Mouse (Mus musculus) ES-E14 (cell line): ENCODE results near the gene Tfeb. TPM values are rescaled to one million over a fixed set of nuclear protein-coding genes. Genes with fewer than 3 reads are reported as not detected.

Experiments
- DNase-seq: peaks from one replicate; pipeline ENCODE4 v3.0.0-alpha.2; 2013; ENCODE audit warnings: low read depth, low spot score
- H3K27ac ChIP-seq: 2 replicates; pipeline ENCODE4 v1.5.1; 2012; ENCODE audit warnings: low read depth, mild to moderate bottlenecking, low read length, moderate library complexity, mixed read lengths; ENCODE audit not compliant: poor library complexity, insufficient read depth, severe bottlenecking
- H3K36me3 ChIP-seq: 2 replicates; pipeline ENCODE4 v1.6.1; 2012; ENCODE audit warnings: mild to moderate bottlenecking, low read length, moderate library complexity, mixed read lengths; ENCODE audit not compliant: control insufficient read depth, poor library complexity, insufficient read depth, severe bottlenecking
- H3K4me1 ChIP-seq, 2 experiments: fragments of 150-350 bp in 1 of 2; sonication (generic) in 1 of 2; 2 replicates each; pipeline ENCODE4 v1.6.1; 2012; ENCODE audit warnings: low read length in 2 of 2, mild to moderate bottlenecking in 1 of 2, mixed read lengths in 1 of 2; ENCODE audit not compliant: control insufficient read depth in 2 of 2, insufficient read depth in 2 of 2, poor library complexity in 1 of 2
- H3K4me3 ChIP-seq, 2 experiments: fragments of 150-350 bp in 1 of 2; sonication (generic) in 1 of 2; 2 replicates each; pipeline ENCODE4 v1.5.1; 2012; ENCODE audit warnings: low read length in 2 of 2, low read depth in 1 of 2, mild to moderate bottlenecking in 1 of 2, mixed read lengths in 1 of 2; ENCODE audit not compliant: insufficient read depth in 1 of 2, poor library complexity in 1 of 2, severe bottlenecking in 1 of 2
- H3K9ac ChIP-seq: 2 replicates; pipeline ENCODE4 v1.6.1; 2012; ENCODE audit warnings: low read depth, mild to moderate bottlenecking, low read length, mixed read lengths; ENCODE audit not compliant: poor library complexity, insufficient read depth, severe bottlenecking
- H3K9me3 ChIP-seq: fragments of 150-350 bp; sonication (generic); 2 replicates; pipeline ENCODE4 v1.6.1; 2012; ENCODE audit warnings: low read depth, mild to moderate bottlenecking, low read length; ENCODE audit not compliant: control insufficient read depth, insufficient read depth
- CHD2 ChIP-seq: IDR thresholded peaks from 2 replicates; pipeline ENCODE4 v1.6.1; 2014; ENCODE audit warnings: mild to moderate bottlenecking, low read depth, low read length, inconsistent platforms
- HCFC1 ChIP-seq: IDR thresholded peaks from 2 replicates; pipeline ENCODE4 v1.6.1; 2012; ENCODE audit warnings: low read length, inconsistent platforms, borderline replicate concordance; ENCODE audit not compliant: insufficient read depth
- MAFK ChIP-seq: IDR thresholded peaks from 2 replicates; pipeline ENCODE4 v1.6.1; 2014; ENCODE audit warnings: mild to moderate bottlenecking, low read depth, low read length, inconsistent platforms; ENCODE audit not compliant: insufficient read depth
- ZC3H11A ChIP-seq: IDR thresholded peaks from 2 replicates; pipeline ENCODE4 v1.6.1; 2012; ENCODE audit warnings: low read depth, mild to moderate bottlenecking, inconsistent platforms, low read length, borderline replicate concordance
- ZNF384 ChIP-seq: IDR thresholded peaks from 2 replicates; pipeline ENCODE4 v1.6.1; 2012; ENCODE audit warnings: low read depth, low read length, inconsistent platforms
- in situ Hi-C, 2 experiments: fragments of 600-800 bp; cut with MboI; formaldehyde crosslinking; loops; one replicate each; pipeline ENCODE4 v1.15.1; 2025; ENCODE audit warnings: low sequenced_read_pairs in 2 of 2, inconsistent platforms in 1 of 2; ENCODE audit not compliant: unreplicated experiment in 2 of 2
- total RNA-seq: library from RNA; depleted of rRNA; stranded (reverse); fragments of 300-350 nt; gene quantifications from 2 replicates; pipeline ENCODE4 v1.2.3, GENCODE M21; 2012; rRNA removed

The Tfeb gene
- 21.0 and 33.0 TPM in 2 replicates for total RNA-seq

DNA sequence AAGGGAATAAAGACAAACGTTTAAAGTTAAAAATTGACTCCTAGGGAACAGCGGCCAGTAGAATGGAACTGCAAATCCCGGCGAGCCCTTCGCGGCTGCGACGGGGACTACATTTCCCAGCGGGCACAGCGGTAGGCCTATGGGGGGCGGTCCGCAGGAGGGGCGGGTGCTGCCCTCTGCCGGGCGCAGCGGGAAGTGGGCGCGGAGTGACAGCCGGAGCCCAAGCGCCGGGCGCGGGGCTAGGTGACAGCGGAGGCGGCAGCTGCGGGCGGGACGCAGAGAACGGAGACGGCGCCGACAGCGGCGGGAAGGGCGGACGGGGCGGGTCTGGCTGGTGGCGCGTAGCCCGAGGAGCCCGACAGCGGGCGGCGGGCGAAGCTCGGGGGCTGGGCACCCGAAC is at the start of gene Tfeb:
Tfeb (plus strand) TSS at position 175 of the 400 bp plus-strand sequence.
- Histone ChIP-seq H3K4me3 (peak within 1 kb of the TSS; percentile 75 to 88), H3K27ac (peak within 1 kb of the TSS; percentile 79), H3K9ac (peak within 1 kb of the TSS; percentile 74), H3K36me3 (no peaks in the 10 kb centered on the region), H3K9me3 (no peaks in the 10 kb centered on the region), H3K4me1 (peaks cover 5 to 43% of the 10 kb centered on the region in 2 experiments)
- in situ Hi-C loops: no loop called here
- peak; percentile 82 for DNase-seq
- TF ChIP-seq ZC3H11A: no peak
- peak; percentile 99 for TF ChIP-seq HCFC1

DNA sequence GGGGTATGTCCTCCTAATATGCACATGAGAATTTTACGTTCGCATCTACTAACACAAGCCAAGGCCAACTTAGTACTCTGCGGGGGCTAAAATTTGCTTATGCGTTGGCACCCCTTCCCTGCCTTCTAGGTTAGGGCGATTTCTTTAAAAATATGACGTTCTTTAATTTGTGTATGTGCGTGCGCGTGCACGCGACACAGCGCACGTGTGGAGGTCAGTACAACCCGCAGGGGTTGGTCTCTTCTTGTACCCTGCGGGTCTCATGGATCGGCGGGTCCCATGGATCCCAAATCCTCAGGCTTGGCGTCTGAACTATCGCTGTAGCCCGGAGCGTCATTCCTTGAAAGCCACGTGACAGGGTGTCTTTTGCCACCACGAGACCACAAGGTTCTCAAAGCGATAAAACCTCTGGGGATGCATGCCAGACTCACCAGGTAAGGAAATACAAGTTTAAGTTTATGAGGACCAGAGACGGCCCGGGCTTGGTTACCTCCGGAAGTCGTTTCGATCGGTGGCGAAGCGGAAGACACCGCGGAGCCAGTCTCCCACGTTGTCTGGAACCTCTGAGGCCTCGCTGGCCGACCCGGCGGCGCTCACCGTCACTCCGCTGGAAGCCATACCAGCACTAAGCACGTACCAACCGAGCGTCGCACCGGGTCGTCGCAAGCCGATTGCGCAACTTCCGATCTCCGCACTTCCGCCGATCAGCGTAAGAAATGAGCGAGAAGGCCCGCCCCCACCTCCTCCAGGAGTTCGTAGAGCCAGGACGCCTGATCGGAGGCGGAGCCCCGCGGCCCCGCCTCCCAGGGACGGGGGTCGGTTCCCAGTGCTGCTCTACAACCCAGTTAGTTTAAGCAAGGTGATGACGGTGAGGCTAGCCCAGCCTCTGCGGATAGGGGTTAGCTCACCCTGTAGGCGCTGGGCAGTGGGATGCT is 49.2 kb upstream of the Tfeb start:
- H3K4me1 ChIP-seq: peaks cover 3 to 10% of the 10 kb centered on the region in 2 experiments; a peak in 1 of 4 replicates
- peak overlapping the region; percentile 96 for H3K9ac ChIP-seq
- H3K4me3 ChIP-seq: peak overlapping the region; percentile 85 to 95
- in situ Hi-C loops: no loop called here
- peak; percentile 83 for TF ChIP-seq HCFC1
- TF ChIP-seq ZNF384: no peak
- peaks cover 17% of the 10 kb centered on the region for H3K36me3 ChIP-seq
- H3K27ac ChIP-seq: peak overlapping the region; percentile 72
- DNase-seq: peak; percentile 97
- H3K9me3 ChIP-seq: no peaks in the 10 kb centered on the region

DNA sequence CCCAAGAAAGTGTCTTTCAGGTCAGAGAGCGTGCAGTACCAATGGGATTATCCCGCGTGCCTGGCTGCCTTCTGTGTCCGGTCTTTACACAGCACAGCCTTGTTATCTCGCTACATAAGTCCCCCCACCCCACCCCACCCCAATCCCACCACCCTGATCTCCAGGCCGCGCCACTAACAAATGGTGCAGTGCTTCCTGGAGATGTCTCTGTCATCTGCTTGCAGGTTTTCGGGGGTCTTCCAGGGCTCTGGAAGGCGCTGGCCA is 48.6 kb upstream of the Tfeb start, which contains the start of gene Tomm6:
Tomm6 (minus strand) TSS at position 43 of the 264 bp plus-strand sequence.
- in situ Hi-C loops: no loop called here
- TF ChIP-seq CHD2: no peak
- TF ChIP-seq MAFK: no peak
- TF ChIP-seq ZC3H11A: no peak
- no peak for TF ChIP-seq ZNF384
- no peak for TF ChIP-seq HCFC1
- Histone ChIP-seq H3K4me3 (peak within 1 kb of the TSS; percentile 85 to 95), H3K9ac (peak within 1 kb of the TSS; percentile 96), H3K9me3 (no peaks in the 10 kb centered on the region), H3K27ac (peak within 1 kb of the TSS; percentile 72), H3K36me3 (peaks cover 15% of the 10 kb centered on the region), H3K4me1 (peaks cover 3 to 6% of the 10 kb centered on the region in 2 experiments; a peak in 1 of 4 replicates)
- no peak for DNase-seq

- TF ChIP-seq MAFK (no peak), ZC3H11A (no peak), ZNF384 (no peak), CHD2 (no peak), HCFC1 (no peak)
- Histone ChIP-seq H3K27ac (peak within 1 kb of the TSS; percentile 72), H3K4me1 (peaks cover 3 to 9% of the 10 kb centered on the region in 2 experiments; a peak in 1 of 4 replicates), H3K9me3 (no peaks in the 10 kb centered on the region), H3K36me3 (peaks cover 15% of the 10 kb centered on the region), H3K9ac (peak within 1 kb of the TSS; percentile 96), H3K4me3 (peak within 1 kb of the TSS; percentile 85 to 95)
- in situ Hi-C loops: no loop called here
- no peak for DNase-seq
Observed at GRCm38 (mm10) chr17:47688608-47689575, 47.9 kb upstream of the Tfeb start, which contains the start of gene Frs3. TSS of gene Frs3 (plus strand) at chr17:47689030.
